Mouse (Mus musculus) common myeloid progenitor, adult 5-6 weeks (primary cell): ENCODE data around the gene Pfkm. TPM values are rescaled to one million over a fixed set of nuclear protein-coding genes. Genes with fewer than 3 reads are reported as not detected.

ENCODE experiments used
- ATAC-seq: replicated peaks from 2 replicates; pipeline ENCODE4 v1.8.0; 2016; ENCODE audit warnings: low read depth, mild to moderate bottlenecking, moderate TSS enrichment, inconsistent platforms; ENCODE audit not compliant: poor library complexity, severe bottlenecking
- total RNA-seq: library from RNA; stranded (forward); fragments of 200-1000, 187-1606 nt; gene quantifications from 2 replicates; pipeline ENCODE4 v1.2.3, GENCODE M21; 2017

Pfkm gene
- total RNA-seq, 1 experiment from 2014 or later = 42.2 TPM

- ATAC-seq = no peak
Measured at GRCm38 (mm10) chr15:98094905-98095304, 2.5 kb downstream of the Pfkm start.

- ATAC-seq = no peak
Measured at GRCm38 (mm10) chr15:98096957-98097356, 4.6 kb downstream of the Pfkm start.

DNA sequence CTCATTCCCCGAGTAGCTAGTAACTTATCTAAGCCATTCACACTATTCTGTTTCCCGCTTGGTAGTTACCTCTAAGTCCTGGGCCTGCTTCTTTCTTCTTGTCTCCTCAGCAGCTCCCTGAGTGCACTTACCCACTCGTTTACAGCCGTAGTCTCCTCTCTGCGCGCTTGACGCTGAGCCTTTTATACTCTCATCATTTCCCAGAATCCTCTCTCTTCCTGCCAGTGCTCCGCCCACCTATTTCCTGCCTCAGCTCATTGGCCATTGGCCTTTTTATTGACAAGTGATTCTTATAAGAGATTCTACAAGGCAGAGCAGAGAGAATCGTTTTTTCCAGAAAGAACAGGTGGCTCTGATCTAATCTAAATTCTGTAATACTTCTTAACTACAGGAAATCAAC, 6.1 kb downstream of the Pfkm start:
- no peak for ATAC-seq

GRCm38 (mm10) chr15:98102401-98102800, 10.0 kb downstream of the Pfkm start:
- no peak for ATAC-seq

GRCm38 (mm10) chr15:98106506-98106905, 14.1 kb downstream of the Pfkm start:
- ATAC-seq = no peak

DNA sequence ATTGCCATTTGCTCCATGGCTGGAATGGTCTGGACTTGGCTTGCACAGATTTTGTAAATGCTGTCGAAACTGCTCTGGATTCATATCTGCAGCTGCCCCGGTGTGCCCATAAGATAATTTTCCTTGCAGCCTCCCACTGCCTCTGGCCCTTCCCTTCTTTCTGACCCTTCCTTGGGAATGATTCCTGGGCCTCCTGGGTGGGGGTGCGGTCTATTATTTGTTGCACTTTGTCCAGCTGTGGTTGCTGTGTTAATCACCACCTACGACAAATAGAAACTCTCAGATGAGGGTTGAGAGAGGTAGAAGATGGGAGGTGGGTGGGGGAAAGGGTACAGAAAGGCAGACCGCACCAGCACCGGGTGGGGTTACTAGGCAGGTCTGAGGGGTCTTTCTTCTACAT, 14.8 kb downstream of the Pfkm start:
- ATAC-seq = no peak

DNA sequence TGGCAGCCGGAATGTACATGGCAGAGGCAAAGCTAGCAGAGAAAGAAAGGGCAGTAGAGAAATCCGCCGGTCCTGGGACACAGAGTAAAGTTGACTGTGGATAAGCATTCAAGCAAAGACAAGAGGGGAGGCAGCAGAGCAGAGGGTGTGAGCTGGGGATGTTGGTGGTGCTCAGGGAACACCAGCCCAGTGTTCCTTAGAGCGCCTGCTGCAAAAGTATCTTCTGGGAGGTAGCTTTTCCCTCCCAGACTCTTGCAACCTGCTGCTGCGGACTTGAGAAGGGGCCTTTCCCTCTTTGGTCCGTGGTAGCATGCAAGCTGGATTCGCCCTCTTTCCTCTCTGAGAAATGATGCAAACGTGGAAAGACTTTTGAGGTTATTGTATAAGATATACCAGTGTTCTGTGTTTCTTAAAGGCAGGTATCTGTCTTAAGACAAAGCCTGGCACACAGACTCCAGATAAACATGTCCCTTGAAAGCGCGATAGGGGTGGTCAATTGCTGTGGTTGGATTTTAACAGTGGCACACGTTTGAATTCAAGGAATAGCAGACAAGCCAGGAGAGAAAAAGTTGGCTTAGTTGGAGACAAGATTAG, 15.4 kb downstream of the Pfkm start:
- peak; percentile 29 for ATAC-seq

DNA sequence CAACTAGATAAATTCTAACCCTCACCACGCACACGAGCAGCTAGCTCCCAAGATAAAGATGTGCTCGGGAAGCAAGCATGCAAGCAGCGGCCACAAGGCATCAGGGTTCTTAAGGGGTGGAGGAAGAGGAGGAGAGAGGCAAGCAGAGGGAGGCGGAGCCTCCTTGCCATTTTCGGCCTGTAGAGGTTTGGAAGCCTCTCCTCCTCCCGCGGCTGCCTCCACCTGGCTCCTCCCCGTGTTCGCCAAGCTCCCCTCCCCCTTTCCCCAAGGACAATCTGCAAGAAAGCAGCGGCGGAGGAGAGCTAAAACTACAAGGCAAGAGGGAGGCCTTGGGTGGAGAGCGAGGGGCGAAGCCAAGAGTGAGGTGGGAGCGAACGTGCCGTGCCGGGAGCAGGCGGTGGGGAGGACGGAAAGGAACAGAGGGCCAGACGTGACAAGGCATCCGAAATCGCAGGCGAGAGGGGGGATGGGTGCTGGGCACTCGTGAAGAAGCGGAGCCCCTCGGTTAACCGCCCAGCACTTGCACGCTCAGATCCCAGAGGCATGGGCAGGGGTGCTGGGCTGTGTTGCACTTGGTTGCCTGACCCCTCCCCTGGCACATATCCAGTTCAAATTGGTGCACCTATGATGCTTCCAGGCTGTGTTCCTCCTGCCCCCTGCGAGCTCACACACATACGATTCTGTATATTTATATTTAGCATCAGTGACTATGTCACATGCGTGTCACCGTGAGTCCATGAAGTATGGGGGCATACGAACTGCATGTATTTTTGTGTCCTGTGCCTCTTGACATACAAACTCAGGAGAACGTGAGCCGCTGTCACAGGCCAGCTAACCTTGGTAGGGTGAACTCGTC, 16.1 kb downstream of the Pfkm start:
- ATAC-seq = peak; percentile 94

GRCm38 (mm10) chr15:98111791-98112190, 19.4 kb downstream of the Pfkm start:
- peak; percentile 43; the same call in 1 of the 2 replicates for ATAC-seq

DNA sequence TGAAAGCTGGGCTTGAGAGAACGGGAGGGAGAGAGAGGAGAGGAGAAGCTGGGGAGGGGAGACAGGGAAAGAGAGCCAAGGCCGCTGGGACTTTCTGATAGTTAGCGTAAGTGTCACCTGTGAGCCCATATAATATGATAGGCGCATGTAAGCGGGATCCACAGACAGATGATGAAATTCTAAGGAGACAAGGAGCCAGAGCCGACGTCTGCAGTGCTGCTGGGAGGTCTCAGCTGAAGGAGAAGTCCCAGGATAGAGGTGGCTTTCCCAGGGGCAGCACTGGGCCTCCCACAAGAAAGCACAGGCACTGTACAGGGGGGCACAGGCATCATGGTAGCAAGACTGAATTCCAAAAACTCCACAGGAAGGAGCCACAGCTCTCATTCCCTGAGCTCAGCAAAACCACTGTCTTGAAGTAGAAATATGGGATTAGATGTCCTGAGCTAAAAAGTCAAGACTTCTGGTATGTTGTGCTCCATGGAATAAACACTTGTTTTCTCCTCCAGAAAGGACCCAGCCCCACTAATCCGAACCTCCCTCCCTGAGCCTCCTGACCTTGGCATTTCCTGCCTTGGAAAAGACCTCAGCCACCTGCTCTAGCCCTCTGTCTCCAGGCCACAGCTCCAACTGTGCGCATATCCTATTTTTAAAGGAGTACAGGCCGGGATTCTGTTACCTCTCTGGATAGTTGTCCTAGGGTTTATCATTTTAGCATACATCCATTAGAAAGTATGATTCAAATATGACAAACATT, 21.9 kb downstream of the Pfkm start:
- no peak for ATAC-seq

DNA sequence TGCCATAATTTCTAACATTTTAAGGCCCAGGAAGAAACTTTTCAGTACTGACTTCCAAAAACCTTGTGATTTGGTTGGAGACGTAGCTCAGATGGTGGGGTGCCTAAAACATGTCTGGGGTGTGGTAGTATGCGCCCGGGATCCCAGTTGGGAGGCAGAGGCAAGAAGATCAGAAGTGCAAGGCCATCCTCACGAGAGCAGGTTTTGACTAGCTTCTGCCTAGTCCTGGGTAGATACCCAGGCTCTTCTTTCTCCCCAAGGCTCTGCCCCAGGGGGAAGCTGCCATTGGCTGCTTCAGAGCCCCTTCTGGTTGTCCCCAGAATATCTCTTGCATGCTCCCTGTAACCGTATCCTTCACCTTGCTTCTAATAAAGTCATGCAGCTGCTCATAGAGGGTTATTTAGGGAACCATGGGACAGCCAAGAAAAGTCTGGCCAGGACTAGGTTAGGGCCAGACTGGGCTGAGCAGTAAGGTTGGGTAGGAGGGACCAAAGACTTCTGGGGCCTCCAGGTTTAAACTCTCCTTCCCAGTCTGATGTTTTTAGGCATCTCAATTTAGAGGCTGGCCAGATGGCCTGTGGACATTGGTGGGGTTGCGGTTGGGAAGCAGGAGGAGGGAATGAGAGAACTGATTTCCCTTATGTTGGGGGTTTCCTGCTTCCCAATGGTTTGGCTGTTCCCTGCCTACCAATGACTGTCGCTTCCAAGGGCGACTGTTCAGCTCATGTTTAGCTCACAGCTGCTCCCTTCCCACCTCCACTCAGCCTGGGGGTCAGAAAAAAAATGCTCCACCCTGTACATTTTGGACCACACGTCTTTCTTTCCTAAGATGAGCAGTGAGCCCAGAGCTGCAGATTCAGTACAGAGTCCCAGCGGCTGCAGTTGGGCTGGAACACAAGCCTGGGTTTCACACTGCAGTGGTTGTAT, 22.7 kb downstream of the Pfkm start:
- no peak for ATAC-seq

DNA sequence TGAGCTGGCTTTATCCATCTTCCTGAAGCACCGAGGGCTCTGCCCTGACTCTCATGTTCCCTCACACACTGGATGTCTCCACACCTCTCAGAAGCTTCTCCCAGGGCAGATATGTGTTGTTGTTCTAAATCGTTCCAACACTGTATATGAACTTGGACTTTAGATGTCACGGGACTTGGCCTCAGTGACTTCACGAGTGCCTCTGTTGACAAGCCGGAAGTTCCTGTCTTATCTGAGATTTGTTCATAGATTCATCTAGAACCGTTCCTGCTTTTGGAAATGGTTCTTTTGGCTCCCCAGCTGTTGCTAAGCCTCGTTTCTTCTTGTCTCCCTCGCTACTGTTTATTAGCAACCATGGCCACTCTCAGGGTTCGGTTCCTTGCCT, 23.4 kb downstream of the Pfkm start:
- ATAC-seq = no peak

DNA sequence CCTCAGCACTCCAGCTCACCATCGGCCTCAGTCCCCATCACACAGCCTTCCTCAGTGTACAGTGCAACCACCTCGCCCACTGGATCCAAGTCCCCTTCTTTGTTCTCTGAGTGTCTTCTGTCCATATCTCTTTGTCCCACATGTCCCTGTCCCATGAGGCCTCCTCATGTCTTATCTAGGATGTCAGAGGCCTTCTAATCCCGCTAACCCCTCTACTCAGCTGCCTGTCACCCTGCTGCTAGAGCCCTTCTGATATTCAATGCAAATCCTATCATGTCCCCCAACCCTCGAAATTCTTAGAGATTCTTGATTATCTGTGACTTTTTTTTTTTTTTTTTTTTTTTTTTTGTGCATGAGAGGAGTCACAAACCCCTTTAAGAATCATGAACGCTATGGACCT, 23.9 kb downstream of the Pfkm start:
- ATAC-seq = peak; percentile 40

DNA sequence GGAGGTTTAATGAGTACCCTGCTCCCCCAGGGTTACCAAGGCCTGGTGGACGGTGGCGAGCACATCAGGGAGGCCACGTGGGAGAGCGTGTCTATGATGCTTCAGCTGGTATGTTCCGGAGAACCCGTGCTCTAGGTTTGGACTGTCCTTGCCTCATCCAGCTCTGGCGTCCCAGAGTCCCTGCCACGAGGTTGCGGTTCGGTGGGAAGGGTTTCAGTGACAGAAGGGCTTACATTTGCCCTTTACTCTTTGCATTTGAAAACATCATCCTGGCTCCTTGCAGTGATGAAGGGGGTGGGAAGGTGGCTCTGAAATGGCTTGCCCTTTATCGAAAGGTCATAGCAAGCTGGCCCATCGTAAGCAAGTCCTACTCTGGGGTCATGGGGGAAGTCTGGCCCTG, 27.0 kb downstream of the Pfkm start:
- no peak for ATAC-seq

- ATAC-seq = no peak
Measured at GRCm38 (mm10) chr15:98120831-98121230, 28.4 kb downstream of the Pfkm start.

DNA sequence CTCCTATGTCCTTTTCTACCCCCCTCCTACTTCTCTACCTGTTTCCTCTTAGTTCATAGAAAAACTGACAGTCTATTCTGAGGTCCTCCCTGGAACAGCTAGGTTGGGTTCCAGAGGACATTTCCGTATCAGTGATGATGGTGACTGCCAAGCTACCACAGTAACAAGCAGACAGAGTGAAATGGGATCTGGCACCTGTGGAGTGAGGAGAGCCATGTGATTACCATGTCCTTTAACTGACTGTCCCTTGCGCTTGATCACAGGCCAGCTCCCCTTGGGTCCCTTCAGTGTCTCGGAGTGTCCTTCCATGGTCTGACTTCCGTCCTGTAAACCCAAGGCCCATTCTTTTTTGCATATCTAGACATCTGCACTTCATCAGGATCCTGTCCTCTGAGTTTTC, 38.6 kb downstream of the Pfkm start:
- no peak for ATAC-seq

DNA sequence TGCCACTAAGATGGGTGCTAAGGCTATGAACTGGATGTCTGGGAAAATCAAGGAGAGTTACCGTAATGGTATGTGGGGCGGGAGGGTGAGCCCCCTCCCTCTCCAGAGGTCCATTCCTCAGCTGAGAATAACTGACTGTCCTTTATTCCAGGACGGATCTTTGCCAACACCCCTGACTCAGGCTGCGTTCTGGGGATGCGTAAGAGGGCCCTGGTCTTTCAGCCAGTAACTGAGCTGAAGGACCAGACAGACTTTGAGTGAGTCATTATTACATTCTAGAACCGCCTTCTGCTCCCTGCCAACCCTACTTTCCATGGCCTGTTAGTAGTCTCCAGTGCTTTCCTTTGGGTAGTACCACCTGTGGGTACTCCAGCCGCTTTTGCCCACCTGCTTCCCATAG, 39.1 kb downstream of the Pfkm start:
- ATAC-seq = no peak

DNA sequence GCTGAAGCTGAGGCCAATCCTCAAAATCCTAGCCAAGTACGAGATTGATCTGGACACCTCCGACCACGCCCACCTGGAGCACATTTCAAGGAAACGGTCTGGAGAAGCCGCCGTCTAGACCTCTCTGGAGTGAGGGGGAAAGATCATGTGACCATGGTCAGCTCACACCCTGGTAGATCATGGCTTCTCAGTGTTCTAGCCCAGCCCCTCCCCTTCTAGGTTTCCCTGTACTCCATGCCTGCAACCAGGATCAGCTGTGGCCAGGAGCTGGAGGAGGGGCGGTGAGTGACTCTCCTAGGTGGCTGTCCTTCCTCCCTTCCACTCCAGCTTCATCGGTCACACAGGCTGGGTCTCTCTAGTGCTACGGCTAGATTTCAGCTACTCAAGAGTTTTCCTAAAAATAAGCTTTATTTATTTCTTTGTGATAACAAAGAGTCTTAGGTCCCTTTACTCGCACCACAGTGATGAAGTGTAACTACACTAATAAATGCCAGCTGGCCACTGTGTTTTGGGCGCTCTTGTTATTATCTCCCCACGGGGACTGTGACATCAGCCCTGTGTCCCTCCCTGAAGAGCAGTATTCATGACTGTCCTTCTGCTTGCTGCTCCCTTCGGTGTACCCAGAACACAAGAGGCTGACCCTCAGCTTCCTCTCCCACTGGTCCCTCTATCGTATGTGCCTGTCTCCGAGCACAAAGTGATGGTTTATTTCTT, 39.7 kb downstream of the Pfkm start:
- ATAC-seq = no peak

DNA sequence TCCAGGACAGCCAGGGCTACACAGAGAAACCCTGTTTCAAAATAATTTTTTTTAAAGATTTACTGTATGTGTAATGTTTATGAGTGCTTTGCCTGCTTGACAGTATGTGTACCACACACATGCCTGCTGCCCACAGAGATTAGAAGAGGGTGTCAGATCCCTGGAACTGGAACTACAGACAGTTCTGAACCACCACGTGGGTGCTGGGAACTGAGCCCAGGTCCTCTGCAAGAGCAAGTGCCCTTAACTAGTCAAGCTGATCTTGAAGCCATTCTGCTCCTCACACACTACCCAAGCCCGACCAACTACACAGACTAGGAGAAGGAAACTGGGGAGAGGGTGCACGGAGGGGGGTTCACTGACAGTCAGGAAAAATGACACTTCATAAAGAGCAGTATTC, 41.1 kb downstream of the Pfkm start:
- ATAC-seq = no peak
